Mouse (Mus musculus) ES-E14 (cell line): ENCODE results near the gene Emc1. TPM values are rescaled to one million over a fixed set of nuclear protein-coding genes. Genes with fewer than 3 reads are reported as not detected.
A peak's percentile ranks its signal among the peaks of the same experiment; 100 is the strongest.

Source experiments
- DNase-seq: peaks from one replicate; pipeline ENCODE4 v3.0.0-alpha.2; 2013; ENCODE audit warnings: low read depth, low spot score
- H3K27ac ChIP-seq: 2 replicates; pipeline ENCODE4 v1.5.1; 2012; ENCODE audit warnings: low read depth, mild to moderate bottlenecking, low read length, moderate library complexity, mixed read lengths; ENCODE audit not compliant: poor library complexity, insufficient read depth, severe bottlenecking
- H3K36me3 ChIP-seq: 2 replicates; pipeline ENCODE4 v1.6.1; 2012; ENCODE audit warnings: mild to moderate bottlenecking, low read length, moderate library complexity, mixed read lengths; ENCODE audit not compliant: control insufficient read depth, poor library complexity, insufficient read depth, severe bottlenecking
- H3K4me1 ChIP-seq, 2 experiments: fragments of 150-350 bp in 1 of 2; sonication (generic) in 1 of 2; 2 replicates each; pipeline ENCODE4 v1.6.1; 2012; ENCODE audit warnings: low read length in 2 of 2, mild to moderate bottlenecking in 1 of 2, mixed read lengths in 1 of 2; ENCODE audit not compliant: control insufficient read depth in 2 of 2, insufficient read depth in 2 of 2, poor library complexity in 1 of 2
- H3K4me3 ChIP-seq, 2 experiments: fragments of 150-350 bp in 1 of 2; sonication (generic) in 1 of 2; 2 replicates each; pipeline ENCODE4 v1.5.1; 2012; ENCODE audit warnings: low read length in 2 of 2, low read depth in 1 of 2, mild to moderate bottlenecking in 1 of 2, mixed read lengths in 1 of 2; ENCODE audit not compliant: insufficient read depth in 1 of 2, poor library complexity in 1 of 2, severe bottlenecking in 1 of 2
- H3K9ac ChIP-seq: 2 replicates; pipeline ENCODE4 v1.6.1; 2012; ENCODE audit warnings: low read depth, mild to moderate bottlenecking, low read length, mixed read lengths; ENCODE audit not compliant: poor library complexity, insufficient read depth, severe bottlenecking
- H3K9me3 ChIP-seq: fragments of 150-350 bp; sonication (generic); 2 replicates; pipeline ENCODE4 v1.6.1; 2012; ENCODE audit warnings: low read depth, mild to moderate bottlenecking, low read length; ENCODE audit not compliant: control insufficient read depth, insufficient read depth
- CHD2 ChIP-seq: IDR thresholded peaks from 2 replicates; pipeline ENCODE4 v1.6.1; 2014; ENCODE audit warnings: mild to moderate bottlenecking, low read depth, low read length, inconsistent platforms
- HCFC1 ChIP-seq: IDR thresholded peaks from 2 replicates; pipeline ENCODE4 v1.6.1; 2012; ENCODE audit warnings: low read length, inconsistent platforms, borderline replicate concordance; ENCODE audit not compliant: insufficient read depth
- MAFK ChIP-seq: IDR thresholded peaks from 2 replicates; pipeline ENCODE4 v1.6.1; 2014; ENCODE audit warnings: mild to moderate bottlenecking, low read depth, low read length, inconsistent platforms; ENCODE audit not compliant: insufficient read depth
- ZC3H11A ChIP-seq: IDR thresholded peaks from 2 replicates; pipeline ENCODE4 v1.6.1; 2012; ENCODE audit warnings: low read depth, mild to moderate bottlenecking, inconsistent platforms, low read length, borderline replicate concordance
- ZNF384 ChIP-seq: IDR thresholded peaks from 2 replicates; pipeline ENCODE4 v1.6.1; 2012; ENCODE audit warnings: low read depth, low read length, inconsistent platforms
- in situ Hi-C, 2 experiments: fragments of 600-800 bp; cut with MboI; formaldehyde crosslinking; loops; one replicate each; pipeline ENCODE4 v1.15.1; 2025; ENCODE audit warnings: low sequenced_read_pairs in 2 of 2, inconsistent platforms in 1 of 2; ENCODE audit not compliant: unreplicated experiment in 2 of 2
- total RNA-seq: library from RNA; depleted of rRNA; stranded (reverse); fragments of 300-350 nt; gene quantifications from 2 replicates; pipeline ENCODE4 v1.2.3, GENCODE M21; 2012

Emc1 gene
- total RNA-seq, 1 experiment = 88.0 TPM

DNA sequence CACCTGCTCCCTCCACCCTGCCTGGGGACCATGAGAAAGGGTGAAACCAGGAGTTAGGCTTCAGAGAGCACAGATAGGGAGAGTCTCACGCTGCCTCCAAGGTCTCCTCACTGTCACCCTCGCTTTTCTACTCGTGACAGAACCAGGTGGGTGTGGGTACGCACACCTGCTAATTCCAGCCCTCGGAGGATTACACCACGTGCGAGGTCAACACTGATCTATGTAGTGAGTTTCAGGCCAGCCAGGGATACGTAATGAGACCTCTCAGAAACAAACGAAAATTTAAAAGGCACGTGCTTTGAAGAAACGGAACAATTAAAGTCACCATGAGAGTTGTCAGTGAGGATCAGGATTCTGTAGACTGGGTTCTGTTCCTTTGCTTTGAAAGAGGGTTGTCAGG lies 33.9 kb upstream of the Emc1 start:
- H3K36me3 ChIP-seq = peaks cover 11% of the 10 kb centered on the region; the same call in 1 of the 2 replicates
- no peak overlapping the region for H3K4me3 ChIP-seq
- TF ChIP-seq ZC3H11A = no peak
- no peak for TF ChIP-seq ZNF384
- no peak for TF ChIP-seq CHD2
- no peak for TF ChIP-seq HCFC1
- no peak for TF ChIP-seq MAFK
- no peak overlapping the region for H3K27ac ChIP-seq
- 0 out of 4 replicates have a peak, but pooled peaks cover 0 to 2% of the 10 kb centered on the region in 2 experiments for H3K4me1 ChIP-seq
- in situ Hi-C loops = no loop called here
- no peaks in the 10 kb centered on the region for H3K9me3 ChIP-seq
- no peak overlapping the region for H3K9ac ChIP-seq
- DNase-seq = no peak

DNA sequence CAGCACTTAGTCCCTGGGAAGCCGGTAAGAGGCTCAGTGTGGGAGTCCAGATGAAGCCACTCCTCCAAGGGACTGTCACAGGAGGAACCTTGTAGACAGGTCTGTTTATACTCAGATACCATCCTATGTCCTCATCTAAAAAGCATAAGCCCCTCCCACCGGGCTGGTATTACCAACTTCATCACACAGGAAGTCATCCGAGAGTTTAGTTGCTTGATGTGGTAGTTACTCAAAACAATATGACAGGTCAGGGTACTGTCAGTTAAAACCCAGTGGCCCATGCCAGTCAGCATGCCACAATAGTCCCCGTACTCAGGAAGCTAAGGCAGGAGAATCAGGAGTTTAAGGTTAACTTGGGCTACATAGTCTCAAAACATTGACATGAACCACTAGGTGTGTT lies 32.6 kb upstream of the Emc1 start:
- in situ Hi-C loops = no loop called here
- Histone ChIP-seq H3K4me3 (no peak overlapping the region), H3K27ac (no peak overlapping the region), H3K4me1 (0 out of 4 replicates have a peak, but pooled peaks cover 0 to 2% of the 10 kb centered on the region in 2 experiments), H3K9ac (no peak overlapping the region), H3K36me3 (peaks cover 4% of the 10 kb centered on the region; the same call in 1 of the 2 replicates), H3K9me3 (no peaks in the 10 kb centered on the region)
- TF ChIP-seq ZC3H11A = no peak
- TF ChIP-seq ZNF384 = no peak
- TF ChIP-seq HCFC1 = no peak
- no peak for TF ChIP-seq CHD2
- no peak for TF ChIP-seq MAFK
- no peak for DNase-seq

DNA sequence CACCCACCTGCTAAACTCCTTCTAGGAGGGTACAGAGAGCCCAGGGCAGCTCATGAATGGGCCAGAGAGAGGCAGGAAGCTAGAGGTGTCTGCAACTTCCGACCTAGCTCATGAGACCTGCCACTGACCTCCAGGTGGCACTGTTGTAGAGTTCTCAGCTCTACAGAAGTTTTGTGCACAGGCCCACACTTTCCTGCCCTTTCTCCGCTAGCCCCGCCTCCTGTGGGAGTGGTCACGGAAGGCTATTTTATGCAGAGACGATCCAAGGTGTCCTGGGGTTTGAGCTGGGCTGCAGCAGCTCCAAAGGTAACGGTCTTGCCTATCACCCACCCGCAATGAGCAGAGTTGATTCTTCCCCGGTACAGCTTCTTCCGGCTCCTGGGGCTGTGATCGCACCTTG lies 21.8 kb upstream of the Emc1 start:
- TF ChIP-seq MAFK (no peak), HCFC1 (peak; percentile 60; the same call in 1 of the 2 replicates)
- Histone ChIP-seq H3K27ac (no peak overlapping the region), H3K4me3 (peak overlapping the region in 1 of 2 experiments; percentile 64; a peak in 2 of 4 replicates), H3K4me1 (peaks cover 0 to 3% of the 10 kb centered on the region in 2 experiments; a peak in 1 of 4 replicates), H3K9ac (no peak overlapping the region; the same call in 1 of the 2 replicates), H3K9me3 (no peaks in the 10 kb centered on the region), H3K36me3 (no peaks in the 10 kb centered on the region)
- DNase-seq = peak; percentile 99
- in situ Hi-C loops = no loop called here

DNA sequence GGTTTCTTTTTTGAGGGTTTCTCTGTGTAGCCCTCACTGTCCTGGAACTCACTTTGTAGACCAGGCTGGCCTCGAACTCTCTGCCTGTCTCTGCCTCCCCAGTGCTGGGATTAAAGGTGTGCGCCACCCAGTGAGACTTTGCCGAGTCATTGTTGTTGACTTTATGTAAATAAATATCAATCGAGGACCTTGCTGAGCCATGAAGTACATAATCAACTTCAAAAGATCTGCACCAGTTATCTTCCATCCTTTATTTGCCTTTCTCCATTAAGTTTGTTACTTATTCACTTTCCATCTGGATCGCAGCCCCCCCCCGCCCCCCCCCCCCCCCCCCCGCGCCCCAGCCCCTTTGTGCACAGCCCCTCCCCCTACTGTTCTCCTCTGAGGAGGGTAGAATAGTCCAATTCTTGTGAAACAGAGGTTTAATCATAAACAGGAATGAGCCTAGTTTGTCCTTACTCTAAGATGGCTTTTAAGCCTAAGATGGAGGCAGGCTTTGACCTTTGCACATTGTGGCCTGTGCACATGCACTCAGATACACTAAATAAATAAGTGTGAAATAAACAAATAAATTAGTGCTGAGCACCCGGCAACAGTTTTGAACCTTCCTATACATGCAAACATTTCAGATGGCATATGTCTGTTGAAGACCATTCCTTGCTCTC lies 17.6 kb upstream of the Emc1 start:
- peaks cover 3 to 8% of the 10 kb centered on the region in 2 experiments; a peak in 1 of 4 replicates for H3K4me1 ChIP-seq
- no peaks in the 10 kb centered on the region for H3K36me3 ChIP-seq
- peak; percentile 47; the same call in 1 of the 2 replicates for TF ChIP-seq MAFK
- TF ChIP-seq ZNF384 = no peak
- TF ChIP-seq CHD2 = no peak
- no peak for TF ChIP-seq ZC3H11A
- TF ChIP-seq HCFC1 = no peak
- H3K4me3 ChIP-seq = no peak overlapping the region
- H3K9me3 ChIP-seq = no peaks in the 10 kb centered on the region
- DNase-seq = no peak
- no peak overlapping the region for H3K27ac ChIP-seq
- in situ Hi-C loops = no loop called here
- no peak overlapping the region for H3K9ac ChIP-seq

DNA sequence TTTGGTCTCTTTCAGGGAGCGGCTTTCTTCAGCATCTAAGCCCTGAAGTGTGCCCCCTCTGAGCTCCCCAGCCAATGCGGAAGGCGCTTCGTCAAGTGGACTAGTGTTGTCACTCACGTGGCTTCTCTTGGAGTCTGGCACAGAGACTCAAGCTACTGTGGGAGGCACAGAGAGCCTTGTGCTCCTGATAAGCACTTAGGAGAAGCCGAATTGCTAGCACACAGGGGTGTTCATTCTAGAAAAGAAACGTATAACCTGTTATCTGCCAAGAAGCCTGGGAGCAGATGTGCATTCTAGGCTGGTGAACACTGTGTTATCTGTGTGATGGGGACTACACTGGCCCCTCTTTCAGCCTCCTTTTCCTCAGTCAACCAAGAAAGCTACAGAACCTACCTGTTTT lies 16.9 kb upstream of the Emc1 start:
- DNase-seq = no peak
- in situ Hi-C loops = no loop called here
- Histone ChIP-seq H3K27ac (no peak overlapping the region), H3K9ac (no peak overlapping the region), H3K9me3 (no peaks in the 10 kb centered on the region), H3K36me3 (no peaks in the 10 kb centered on the region), H3K4me1 (peaks cover 3 to 8% of the 10 kb centered on the region in 2 experiments; a peak in 1 of 4 replicates), H3K4me3 (no peak overlapping the region)
- TF ChIP-seq HCFC1 (no peak), CHD2 (no peak), ZNF384 (no peak), ZC3H11A (no peak), MAFK (no peak)
